Mouse (Mus musculus) embryonic fibroblast, embryonic 13.5 days (primary cell): ENCODE measurements around the gene Gsdma. TPM values are rescaled to one million over a fixed set of nuclear protein-coding genes. Genes with fewer than 3 reads are reported as not detected.
"Not testable (repeated sequence)": the region's sequence is repeated elsewhere in the genome, so short reads cannot be mapped to it uniquely, and the experiment has no call there.

Experiments used
- H3K27ac ChIP-seq: 2 replicates; pipeline ENCODE4 v1.5.1; 2012; ENCODE audit warnings: low read length, control low read depth, inconsistent platforms; ENCODE audit not compliant: insufficient read depth
- H3K4me1 ChIP-seq: 2 replicates; pipeline ENCODE4 v1.6.1; 2011; ENCODE audit warnings: low read length; ENCODE audit not compliant: control insufficient read depth, insufficient read depth
- H3K4me3 ChIP-seq: 2 replicates; pipeline ENCODE4 v1.5.1; 2011; ENCODE audit warnings: mild to moderate bottlenecking, control low read depth, low read length; ENCODE audit not compliant: insufficient read depth
- CTCF ChIP-seq: IDR thresholded peaks from 2 replicates; pipeline ENCODE4 v1.5.1; 2011; ENCODE audit warnings: mild to moderate bottlenecking, control low read depth, low read length, moderate library complexity, borderline replicate concordance; ENCODE audit not compliant: insufficient read depth
- POLR2A ChIP-seq: IDR thresholded peaks from 2 replicates; pipeline ENCODE4 v1.6.1; 2011; ENCODE audit warnings: low read depth, mild to moderate bottlenecking, control low read depth, low read length, moderate library complexity
- polyA plus RNA-seq: library from polyadenylated mRNA; stranded (reverse); fragments of >200 nt; gene quantifications from 2 replicates; pipeline ENCODE4 v1.2.4, GENCODE M21; 2011; ENCODE audit warnings: low read depth; ENCODE audit not compliant: missing spikeins, insufficient read length

Gsdma gene
- polyA plus RNA-seq: not detected in 2 replicates

DNA sequence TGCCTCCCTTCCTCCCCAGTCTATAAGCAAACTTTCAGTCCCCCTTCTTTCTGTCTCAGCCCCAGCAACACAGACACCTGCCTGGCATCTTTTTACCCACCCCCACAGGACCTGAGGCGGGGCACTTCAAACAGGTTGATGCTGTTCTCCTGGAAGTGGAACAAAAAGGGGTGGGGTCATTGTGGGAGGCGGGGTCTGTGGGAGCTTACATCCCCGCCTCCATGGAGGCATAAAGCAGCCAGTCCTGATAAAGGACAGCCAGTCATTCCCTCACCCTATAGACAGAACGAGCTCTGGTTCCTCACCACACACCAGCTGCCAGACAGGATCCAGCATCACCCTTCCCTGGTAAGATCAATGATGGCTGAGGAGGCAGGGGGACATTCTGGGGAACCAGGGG is at the start of gene Gsdma:
Gsdma (plus strand) TSS at position 261 of the 400 bp plus-strand sequence.
- Histone ChIP-seq H3K27ac (no peak within 1 kb of the TSS), H3K4me3 (no peak within 1 kb of the TSS), H3K4me1 (no peaks in the 10 kb centered on the region)
- TF ChIP-seq CTCF (no peak), POLR2A (no peak)

DNA sequence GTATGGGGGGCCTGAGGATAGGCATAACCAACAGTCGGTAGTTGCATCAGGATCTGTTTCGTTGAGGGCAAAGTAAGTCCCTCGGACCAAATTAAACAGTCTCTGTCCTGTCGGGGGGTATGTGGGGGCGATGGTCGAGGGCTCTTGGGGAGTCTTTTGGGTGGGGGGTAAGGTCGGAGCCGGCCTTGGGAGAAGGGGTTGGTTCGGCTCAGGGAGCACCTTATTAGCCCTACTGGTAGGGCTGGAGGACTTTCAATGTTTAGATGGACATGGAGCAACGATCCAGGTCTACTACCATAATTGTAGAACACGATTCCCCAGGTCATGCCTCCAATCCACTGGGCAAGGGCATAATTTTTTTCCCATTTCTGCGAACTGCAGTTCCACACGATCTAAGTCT is 43.4 kb upstream of the Gsdma start:
- no peak overlapping the region for H3K4me3 ChIP-seq
- no peaks in the 10 kb centered on the region for H3K4me1 ChIP-seq
- no peak overlapping the region for H3K27ac ChIP-seq
- TF ChIP-seq POLR2A: no peak
- TF ChIP-seq CTCF: no peak

DNA sequence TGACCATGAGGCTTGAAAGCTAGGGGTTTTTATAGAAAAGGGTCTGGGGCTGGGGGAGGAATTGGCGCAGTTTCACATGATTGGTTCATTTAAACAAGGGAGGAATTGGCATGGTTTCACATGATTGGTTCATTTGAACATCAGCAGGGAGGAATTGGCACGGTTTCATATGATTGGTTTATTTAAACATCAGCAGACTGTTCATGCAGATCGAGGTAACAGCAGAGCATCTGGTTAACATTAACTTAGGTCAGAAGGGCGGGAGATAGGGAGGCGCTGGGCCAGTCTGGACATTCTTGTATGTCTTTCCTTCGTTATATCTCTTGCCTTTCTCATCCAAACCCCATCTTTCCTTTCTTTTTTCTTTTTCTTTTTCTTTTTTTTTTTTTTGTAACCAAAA is 40.2 kb upstream of the Gsdma start:
- not testable (repeated sequence) for H3K27ac ChIP-seq, H3K4me1 ChIP-seq, H3K4me3 ChIP-seq

DNA sequence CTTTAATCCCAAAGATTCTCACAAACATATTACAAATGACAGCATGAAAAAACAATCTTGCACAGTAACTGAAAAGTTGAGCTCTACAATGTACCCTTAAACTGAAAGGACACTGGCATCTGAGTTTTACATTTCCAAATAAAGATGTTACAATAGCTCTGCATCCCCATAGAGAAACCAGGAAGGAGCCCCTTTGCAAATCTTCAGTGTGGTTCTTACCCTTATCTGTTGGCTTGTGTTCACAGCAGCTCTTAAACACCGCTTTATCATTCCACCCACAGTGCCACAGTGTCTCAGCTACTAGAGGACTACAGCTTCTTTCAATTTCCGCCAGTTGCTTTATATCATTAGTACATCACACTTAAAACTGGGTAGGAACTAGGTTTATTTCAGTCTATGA is 39.8 kb upstream of the Gsdma start:
- H3K27ac ChIP-seq, H3K4me3 ChIP-seq, H3K4me1 ChIP-seq: not testable (repeated sequence)

DNA sequence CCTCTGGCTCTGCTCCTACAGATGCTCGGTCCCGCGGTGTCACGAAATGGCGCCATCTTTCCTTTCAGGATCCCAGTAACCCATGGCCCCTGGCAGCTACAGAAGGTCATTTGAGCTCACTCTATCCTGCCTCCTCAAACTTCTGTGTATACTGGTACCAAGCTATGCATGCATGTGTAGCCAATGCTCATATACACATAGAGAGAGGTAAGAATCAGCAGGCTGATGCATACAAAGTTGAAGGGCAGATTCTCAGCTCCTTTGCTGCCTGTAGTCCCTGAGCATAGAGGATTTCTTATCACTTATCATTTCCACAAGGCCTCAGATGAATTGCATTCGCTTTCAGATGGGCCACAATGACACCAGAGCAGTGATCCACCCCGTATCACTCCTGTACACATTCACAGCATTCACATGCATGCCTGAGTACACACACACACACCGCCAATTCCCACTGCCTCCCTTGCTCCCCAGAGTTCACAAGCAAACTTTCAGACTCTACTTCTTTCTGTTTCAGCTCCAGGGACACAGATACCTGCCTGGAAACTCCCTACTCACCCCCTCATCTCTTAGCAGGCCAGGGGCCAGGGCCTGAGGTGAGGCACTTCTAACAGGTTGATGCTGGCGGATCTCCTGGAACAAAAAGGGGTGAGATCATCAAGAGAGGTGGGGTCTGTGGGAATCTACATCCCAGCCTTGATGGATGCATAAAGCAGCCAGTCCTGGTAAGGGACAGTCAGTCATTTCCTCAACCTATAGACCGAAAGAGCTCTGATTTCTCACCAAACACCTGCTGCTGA is 38.3 kb upstream of the Gsdma start, which contains the start of the genes Gm12355 and Gsdma3:
Gm12355 (minus strand) TSS at position 51 of the 800 bp plus-strand sequence.
Gsdma3 (plus strand) TSS at position 750 of the 800 bp plus-strand sequence.
- Histone ChIP-seq H3K4me1 (no peaks in the 10 kb centered on the region), H3K27ac (no peak within 1 kb of the TSS), H3K4me3 (no peak within 1 kb of the TSS)
- TF ChIP-seq POLR2A: no peak
- TF ChIP-seq CTCF: no peak

DNA sequence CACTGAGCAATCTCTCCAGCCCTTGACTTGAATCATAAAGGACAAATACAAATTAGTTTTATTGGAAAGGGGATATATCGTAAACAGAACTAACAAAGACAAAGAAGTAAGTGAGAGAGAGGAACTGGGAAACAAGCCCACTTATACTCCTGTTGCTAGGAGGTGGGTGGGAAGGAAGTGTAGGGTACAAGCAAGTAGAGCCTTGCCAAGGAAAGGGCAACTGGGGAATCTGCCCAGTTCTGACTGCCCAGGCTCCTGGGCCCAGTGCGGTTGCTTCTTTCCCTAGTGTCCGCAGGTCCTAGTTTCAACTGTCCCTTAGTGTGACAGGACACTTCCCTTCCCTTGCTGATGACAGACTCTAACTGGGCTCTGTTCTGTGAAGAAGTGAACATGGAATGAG is 35.4 kb upstream of the Gsdma start:
- no peak overlapping the region for H3K4me3 ChIP-seq
- TF ChIP-seq CTCF (no peak), POLR2A (no peak)
- no peaks in the 10 kb centered on the region for H3K4me1 ChIP-seq
- H3K27ac ChIP-seq: no peak overlapping the region

DNA sequence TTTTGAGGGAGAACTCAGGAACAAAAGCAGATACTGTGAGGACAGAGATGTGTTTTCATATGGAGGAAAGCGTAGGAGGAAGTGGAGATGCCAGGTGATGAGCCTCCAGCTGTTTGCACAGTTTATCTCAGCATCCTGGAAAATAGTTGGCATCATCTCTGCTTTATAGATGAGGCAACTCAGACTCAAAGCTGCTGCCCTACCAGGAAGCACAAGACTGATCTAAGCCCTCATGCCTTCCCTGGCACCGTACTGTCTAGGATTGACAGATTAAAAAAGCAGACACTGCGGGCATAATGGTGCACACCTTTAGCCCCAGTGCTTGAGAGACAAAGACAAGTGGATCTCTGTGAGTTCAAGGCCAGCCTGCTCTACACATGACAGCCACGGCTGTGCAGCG is 33.5 kb upstream of the Gsdma start:
- no peak overlapping the region for H3K4me3 ChIP-seq
- no peak for TF ChIP-seq CTCF
- TF ChIP-seq POLR2A: no peak
- H3K27ac ChIP-seq: no peak overlapping the region
- H3K4me1 ChIP-seq: no peaks in the 10 kb centered on the region

DNA sequence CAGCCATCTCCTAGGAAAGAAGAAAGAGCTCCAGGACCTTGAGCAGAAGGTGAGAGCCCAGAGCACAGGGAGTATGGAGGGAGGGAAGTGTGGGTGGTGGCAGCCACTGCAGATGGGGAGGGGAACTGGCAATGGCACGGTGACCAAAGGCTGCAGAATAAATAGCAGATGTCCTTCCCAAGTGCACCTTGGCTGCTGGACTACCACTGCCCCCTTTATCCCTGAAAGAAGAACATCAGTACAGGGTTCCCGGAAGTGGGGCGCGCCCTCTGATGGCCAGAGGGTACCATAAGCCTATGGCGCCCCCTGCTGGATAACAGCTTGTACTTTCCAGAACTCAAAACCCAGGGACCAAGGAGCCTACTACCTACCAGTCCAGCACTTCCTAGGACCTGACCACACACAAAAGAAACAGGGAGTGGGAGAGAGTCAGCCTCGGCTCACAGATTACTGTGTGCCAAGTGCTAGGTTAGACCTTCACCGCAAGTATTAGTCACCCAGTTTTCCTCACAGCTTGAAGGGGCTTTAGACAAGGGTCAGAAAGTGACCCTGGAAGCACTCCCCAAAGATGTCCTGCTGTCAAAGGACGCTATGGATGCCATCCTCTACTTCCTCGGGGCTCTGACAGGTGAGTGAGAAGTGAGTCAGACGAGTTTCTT is 28.7 kb upstream of the Gsdma start:
- not testable (repeated sequence) for H3K4me3 ChIP-seq, H3K4me1 ChIP-seq

DNA sequence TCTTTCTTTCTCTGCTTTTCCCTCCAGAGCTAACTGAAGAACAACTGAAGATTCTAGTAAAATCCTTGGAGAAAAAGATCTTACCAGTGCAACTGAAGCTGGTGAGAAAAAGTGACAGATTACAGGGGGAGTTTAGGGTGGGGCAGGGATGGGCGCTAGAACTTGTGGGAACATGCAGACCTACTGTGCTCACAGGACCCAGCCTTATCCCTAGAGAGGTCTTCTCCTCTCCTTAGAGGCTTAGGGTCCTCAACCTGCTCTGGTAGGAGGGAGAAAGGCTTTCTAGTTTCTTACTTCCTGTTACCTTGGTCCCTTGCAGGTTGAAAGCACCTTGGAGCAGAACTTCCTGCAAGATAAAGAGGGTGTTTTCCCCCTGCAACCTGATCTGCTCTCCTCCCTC is 26.6 kb upstream of the Gsdma start:
- Histone ChIP-seq H3K4me3 (no peak overlapping the region), H3K27ac (no peak overlapping the region), H3K4me1 (no peaks in the 10 kb centered on the region)
- TF ChIP-seq POLR2A (no peak), CTCF (no peak)

More for the DNA sequence above, 28.7 kb upstream of the Gsdma start:
- not testable (repeated sequence) for H3K27ac ChIP-seq

DNA sequence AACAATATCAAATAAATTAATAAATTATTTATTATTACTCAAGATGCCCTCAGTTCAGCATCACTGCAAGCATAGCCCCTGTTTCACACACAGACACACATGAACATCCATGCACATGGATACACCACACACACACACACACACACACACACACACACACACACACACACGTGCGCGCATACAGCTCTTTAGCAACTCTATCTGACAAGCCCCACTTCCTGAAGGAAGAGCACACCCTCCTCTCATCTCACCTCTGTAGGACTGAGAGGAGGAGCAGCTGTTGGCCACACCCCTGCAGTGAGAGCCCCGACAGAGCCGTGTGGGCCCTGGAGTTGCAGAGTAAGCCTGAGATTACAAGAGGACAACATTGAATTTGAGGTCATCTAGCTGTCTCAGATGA is 24.1 kb upstream of the Gsdma start:
- TF ChIP-seq CTCF: no peak
- TF ChIP-seq POLR2A: no peak
- no peaks in the 10 kb centered on the region for H3K4me1 ChIP-seq
- H3K27ac ChIP-seq: no peak overlapping the region
- H3K4me3 ChIP-seq: no peak overlapping the region

DNA sequence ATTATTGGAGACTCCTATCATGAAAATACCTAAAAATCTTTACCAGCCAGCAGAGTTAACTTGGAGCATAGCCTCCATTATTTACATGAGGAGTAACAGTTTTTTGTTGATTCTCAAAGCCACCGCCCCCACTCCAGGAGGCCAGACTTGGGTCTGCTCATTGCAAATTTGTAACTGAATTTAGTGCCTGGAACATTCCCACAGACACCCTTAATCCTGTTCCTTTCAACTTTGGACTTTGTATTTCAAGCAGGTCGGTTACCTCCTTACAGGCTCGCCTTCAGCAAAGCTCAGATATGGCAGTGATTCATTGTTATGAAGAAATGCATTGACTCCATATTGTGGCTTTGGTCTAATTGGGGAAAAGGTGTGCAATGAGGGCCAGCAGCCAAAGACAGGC is 19.4 kb upstream of the Gsdma start:
- TF ChIP-seq POLR2A (no peak), CTCF (no peak)
- no peak overlapping the region for H3K4me3 ChIP-seq
- no peaks in the 10 kb centered on the region for H3K4me1 ChIP-seq
- H3K27ac ChIP-seq: no peak overlapping the region
